Mouse (Mus musculus) ES-E14 (cell line): Measurements from ENCODE around the gene Gli3. TPM values are rescaled to one million over a fixed set of nuclear protein-coding genes. Genes with fewer than 3 reads are reported as not detected.

Experiments
- DNase-seq: peaks from one replicate; pipeline ENCODE4 v3.0.0-alpha.2; 2013; ENCODE audit warnings: low read depth, low spot score
- H3K27ac ChIP-seq: 2 replicates; pipeline ENCODE4 v1.5.1; 2012; ENCODE audit warnings: low read depth, mild to moderate bottlenecking, low read length, moderate library complexity, mixed read lengths; ENCODE audit not compliant: poor library complexity, insufficient read depth, severe bottlenecking
- H3K36me3 ChIP-seq: 2 replicates; pipeline ENCODE4 v1.6.1; 2012; ENCODE audit warnings: mild to moderate bottlenecking, low read length, moderate library complexity, mixed read lengths; ENCODE audit not compliant: control insufficient read depth, poor library complexity, insufficient read depth, severe bottlenecking
- H3K4me1 ChIP-seq, 2 experiments: fragments of 150-350 bp in 1 of 2; sonication (generic) in 1 of 2; 2 replicates each; pipeline ENCODE4 v1.6.1; 2012; ENCODE audit warnings: low read length in 2 of 2, mild to moderate bottlenecking in 1 of 2, mixed read lengths in 1 of 2; ENCODE audit not compliant: control insufficient read depth in 2 of 2, insufficient read depth in 2 of 2, poor library complexity in 1 of 2
- H3K4me3 ChIP-seq, 2 experiments: fragments of 150-350 bp in 1 of 2; sonication (generic) in 1 of 2; 2 replicates each; pipeline ENCODE4 v1.5.1; 2012; ENCODE audit warnings: low read length in 2 of 2, low read depth in 1 of 2, mild to moderate bottlenecking in 1 of 2, mixed read lengths in 1 of 2; ENCODE audit not compliant: insufficient read depth in 1 of 2, poor library complexity in 1 of 2, severe bottlenecking in 1 of 2
- H3K9ac ChIP-seq: 2 replicates; pipeline ENCODE4 v1.6.1; 2012; ENCODE audit warnings: low read depth, mild to moderate bottlenecking, low read length, mixed read lengths; ENCODE audit not compliant: poor library complexity, insufficient read depth, severe bottlenecking
- H3K9me3 ChIP-seq: fragments of 150-350 bp; sonication (generic); 2 replicates; pipeline ENCODE4 v1.6.1; 2012; ENCODE audit warnings: low read depth, mild to moderate bottlenecking, low read length; ENCODE audit not compliant: control insufficient read depth, insufficient read depth
- CHD2 ChIP-seq: IDR thresholded peaks from 2 replicates; pipeline ENCODE4 v1.6.1; 2014; ENCODE audit warnings: mild to moderate bottlenecking, low read depth, low read length, inconsistent platforms
- HCFC1 ChIP-seq: IDR thresholded peaks from 2 replicates; pipeline ENCODE4 v1.6.1; 2012; ENCODE audit warnings: low read length, inconsistent platforms, borderline replicate concordance; ENCODE audit not compliant: insufficient read depth
- MAFK ChIP-seq: IDR thresholded peaks from 2 replicates; pipeline ENCODE4 v1.6.1; 2014; ENCODE audit warnings: mild to moderate bottlenecking, low read depth, low read length, inconsistent platforms; ENCODE audit not compliant: insufficient read depth
- ZC3H11A ChIP-seq: IDR thresholded peaks from 2 replicates; pipeline ENCODE4 v1.6.1; 2012; ENCODE audit warnings: low read depth, mild to moderate bottlenecking, inconsistent platforms, low read length, borderline replicate concordance
- ZNF384 ChIP-seq: IDR thresholded peaks from 2 replicates; pipeline ENCODE4 v1.6.1; 2012; ENCODE audit warnings: low read depth, low read length, inconsistent platforms
- in situ Hi-C, 2 experiments: fragments of 600-800 bp; cut with MboI; formaldehyde crosslinking; loops; one replicate each; pipeline ENCODE4 v1.15.1; 2025; ENCODE audit warnings: low sequenced_read_pairs in 2 of 2, inconsistent platforms in 1 of 2; ENCODE audit not compliant: unreplicated experiment in 2 of 2
- total RNA-seq: library from RNA; depleted of rRNA; stranded (reverse); fragments of 300-350 nt; gene quantifications from 2 replicates; pipeline ENCODE4 v1.2.3, GENCODE M21; 2012

Gene Gli3
- total RNA-seq, 1 experiment = 9.3 TPM

GRCm38 (mm10) chr13:15677106-15677760 is 214.2 kb downstream of the Gli3 start:
- in situ Hi-C loops = no loop called here
- Histone ChIP-seq H3K36me3 (no peaks in the 10 kb centered on the region), H3K27ac (no peak overlapping the region), H3K9me3 (no peaks in the 10 kb centered on the region), H3K4me3 (no peak overlapping the region), H3K4me1 (no peaks in the 10 kb centered on the region), H3K9ac (no peak overlapping the region)
- no peak for DNase-seq
- no peak for TF ChIP-seq HCFC1
- no peak for TF ChIP-seq ZNF384
- no peak for TF ChIP-seq CHD2
- no peak for TF ChIP-seq ZC3H11A
- TF ChIP-seq MAFK = no peak

- H3K9me3 ChIP-seq = no peaks in the 10 kb centered on the region
- H3K4me1 ChIP-seq = no peaks in the 10 kb centered on the region
- no peak overlapping the region for H3K4me3 ChIP-seq
- no peak overlapping the region for H3K27ac ChIP-seq
- no peak for TF ChIP-seq MAFK
- no peak for TF ChIP-seq CHD2
- no peak for TF ChIP-seq ZC3H11A
- TF ChIP-seq ZNF384 = no peak
- TF ChIP-seq HCFC1 = no peak
- no peak overlapping the region for H3K9ac ChIP-seq
- DNase-seq = no peak
- no peaks in the 10 kb centered on the region for H3K36me3 ChIP-seq
- in situ Hi-C loops = no loop called here
Measured at GRCm38 (mm10) chr13:15681530-15681929, 218.5 kb downstream of the Gli3 start.

- no peaks in the 10 kb centered on the region for H3K4me1 ChIP-seq
- no peak overlapping the region for H3K27ac ChIP-seq
- H3K4me3 ChIP-seq = no peak overlapping the region
- in situ Hi-C loops = no loop called here
- no peaks in the 10 kb centered on the region for H3K9me3 ChIP-seq
- no peak for DNase-seq
- TF ChIP-seq CHD2 (no peak), ZC3H11A (no peak), MAFK (no peak), ZNF384 (no peak), HCFC1 (no peak)
- no peak overlapping the region for H3K9ac ChIP-seq
- H3K36me3 ChIP-seq = no peaks in the 10 kb centered on the region
Measured at GRCm38 (mm10) chr13:15683006-15683405, 220.0 kb downstream of the Gli3 start.

GRCm38 (mm10) chr13:15688074-15688825 is 225.2 kb downstream of the Gli3 start:
- Histone ChIP-seq H3K4me3 (no peak overlapping the region), H3K4me1 (no peaks in the 10 kb centered on the region), H3K9ac (no peak overlapping the region), H3K27ac (no peak overlapping the region), H3K9me3 (no peaks in the 10 kb centered on the region), H3K36me3 (no peaks in the 10 kb centered on the region)
- no peak for DNase-seq
- TF ChIP-seq ZC3H11A (no peak), MAFK (no peak), HCFC1 (no peak), CHD2 (no peak), ZNF384 (no peak)
- in situ Hi-C loops = no loop called here
